In genomic region chr10:87652139-87652740, GRCm38 (mm10) we compare ENCODE assay signal across 21 mouse cellular contexts.
DNase-seq lines count a peak whose midpoint lies in the region; ATAC-seq and TF ChIP-seq lines count a peak whose summit lies in the region.
"Had no signal": no experiment of that assay in that cellular context is flagged by ENCODE, and none has a peak within 500 bp of the region (broad histone marks: within the 10 kb centered on the region; RNA-seq: fewer than 3 reads in every experiment).

No protein-coding gene starts in this region.

- no peaks in the 10 kb centered on the region for H3K9me3 ChIP-seq in forebrain, embryonic 14.5 days (replicated peaks; ENCODE audit: control insufficient read depth, low read length)
- no peaks in the 10 kb centered on the region for H3K9me3 ChIP-seq in forebrain, embryonic 13.5 days (replicated peaks)
- no peaks in the 10 kb centered on the region for H3K9me3 ChIP-seq in limb, embryonic 13.5 days
- no peaks in the 10 kb centered on the region; the same call in 1 of the 2 replicates for H3K9me3 ChIP-seq in limb, embryonic 10.5 days (replicated peaks)
- H3K9me3 ChIP-seq: heart, embryonic 15.5 days; neural tube, embryonic 12.5 days had no signal

- no peaks in the 10 kb centered on the region for H3K36me3 ChIP-seq in forebrain, embryonic 14.5 days (ENCODE audit: control insufficient read depth, insufficient read depth, low read length)
- H3K36me3 ChIP-seq in forebrain, embryonic 13.5 days (ENCODE audit: poor library complexity, severe bottlenecking): no peaks in the 10 kb centered on the region
- no peaks in the 10 kb centered on the region for H3K36me3 ChIP-seq in limb, embryonic 13.5 days
- no peaks in the 10 kb centered on the region for H3K36me3 ChIP-seq in limb, embryonic 10.5 days
- H3K36me3 ChIP-seq: heart, embryonic 15.5 days; neural tube, embryonic 12.5 days had no signal

- H3K27me3 ChIP-seq in forebrain, embryonic 14.5 days (replicated peaks; ENCODE audit: control insufficient read depth, insufficient read depth, low read length): no peaks in the 10 kb centered on the region
- no peaks in the 10 kb centered on the region for H3K27me3 ChIP-seq in forebrain, embryonic 13.5 days
- H3K27me3 ChIP-seq in limb, embryonic 13.5 days: 0 out of 2 replicates have a peak, but pooled peaks cover 2% of the 10 kb centered on the region
- H3K27me3 ChIP-seq in limb, embryonic 10.5 days (ENCODE audit: low read depth, poor library complexity, severe bottlenecking): no peaks in the 10 kb centered on the region
- peaks cover under 1% of the 10 kb centered on the region for H3K27me3 ChIP-seq in Patski
- H3K27me3 ChIP-seq: heart, embryonic 15.5 days; neural tube, embryonic 12.5 days had no signal

- POLR2A ChIA-PET in Patski (lab: Charles Lee): interaction anchor here (0.6 kb wide), 1 partner anchor 471 kb away, joined by 3 read pairs; no protein-coding TSS in a partner anchor

- 0 out of 2 replicates have a peak, but pooled peaks cover 9% of the 10 kb centered on the region for H3K4me1 ChIP-seq in forebrain, embryonic 14.5 days (ENCODE audit: control insufficient read depth, insufficient read depth, low read length)
- H3K4me1 ChIP-seq in forebrain, embryonic 13.5 days: peaks cover 9% of the 10 kb centered on the region; the same call in 1 of the 2 replicates
- H3K4me1 ChIP-seq in limb, embryonic 13.5 days: peaks cover 14% of the 10 kb centered on the region
- H3K4me1 ChIP-seq in limb, embryonic 10.5 days: no peaks in the 10 kb centered on the region
- H3K4me1 ChIP-seq: heart, embryonic 15.5 days; neural tube, embryonic 12.5 days had no signal

- H3K27ac ChIP-seq in forebrain, embryonic 14.5 days (ENCODE audit: low read depth, low read length): no peak overlapping the region
- no peak overlapping the region for H3K27ac ChIP-seq in forebrain, embryonic 13.5 days
- H3K27ac ChIP-seq in limb, embryonic 13.5 days: no peak overlapping the region
- no peak overlapping the region for H3K27ac ChIP-seq in limb, embryonic 10.5 days
- H3K27ac ChIP-seq: heart, adult 2 months; heart, embryonic 15.5 days; layer of hippocampus, adult 2 months; left cerebral cortex, adult 2 months; macrophage; neural tube, embryonic 12.5 days had no signal

- H3K4me3 ChIP-seq in forebrain, embryonic 14.5 days (ENCODE audit: low read depth, low read length): no peak overlapping the region
- no peak overlapping the region for H3K4me3 ChIP-seq in forebrain, embryonic 13.5 days
- no peak overlapping the region for H3K4me3 ChIP-seq in limb, embryonic 13.5 days
- no peak overlapping the region for H3K4me3 ChIP-seq in limb, embryonic 10.5 days
- H3K4me3 ChIP-seq: heart, adult 2 months; heart, embryonic 15.5 days; layer of hippocampus, adult 2 months; left cerebral cortex, adult 2 months; neural tube, embryonic 12.5 days had no signal

- H3K4me2 ChIP-seq in forebrain, embryonic 14.5 days (ENCODE audit: low read length): no peak overlapping the region
- H3K4me2 ChIP-seq in forebrain, embryonic 13.5 days: no peak overlapping the region
- H3K4me2 ChIP-seq in limb, embryonic 13.5 days (replicated peaks): no peak overlapping the region
- H3K4me2 ChIP-seq: heart, embryonic 15.5 days; neural tube, embryonic 12.5 days had no signal

- CTCF ChIA-PET in Patski (lab: Charles Lee): interaction anchor here (1.3 kb wide), 1 partner anchor 656 kb away, joined by 3 read pairs; no protein-coding TSS in a partner anchor

- DNase-seq in forebrain, embryonic 14.5 days (ENCODE audit: low spot score): peak; percentile 59
- no peak for DNase-seq in limb, embryonic 10.5 days (ENCODE audit: low spot score)
- peak; percentile 60 for DNase-seq in Patski (ENCODE audit: low read depth, low spot score)
- peak; percentile 23 for DNase-seq in mesoderm, embryonic 11.5 days (ENCODE audit: low read depth, low spot score)
- DNase-seq in kidney, adult 11 months: no peak
- DNase-seq: adrenal gland, postnatal 25 days; B cell, adult 2 months; cerebellum, adult 9-11 months; gastrocnemius, postnatal 14 days; heart, adult 2 months; kidney, adult 18-20 months; kidney, postnatal 10 days; lung, adult 18-20 months had no signal

- no peak for ATAC-seq in forebrain, embryonic 14.5 days
- no peak for ATAC-seq in forebrain, embryonic 13.5 days
- ATAC-seq in limb, embryonic 13.5 days (ENCODE audit: low FRiP score, low read depth): peak; percentile 88
- ATAC-seq in Patski: peak; percentile 70
- ATAC-seq: activated CD4-positive, CD25-positive, alpha-beta regulatory T cell, adult 4 months had no signal

- no peak overlapping the region for H3K9ac ChIP-seq in forebrain, embryonic 14.5 days (ENCODE audit: low read length)
- H3K9ac ChIP-seq in forebrain, embryonic 13.5 days: no peak overlapping the region
- no peak overlapping the region for H3K9ac ChIP-seq in limb, embryonic 13.5 days
- H3K9ac ChIP-seq: heart, embryonic 15.5 days; neural tube, embryonic 12.5 days had no signal

- 49% methylated on average over 8 of the region's 8 CpGs for WGBS in forebrain, embryonic 14.5 days
- 49% methylated on average over 8 of the region's 8 CpGs for WGBS in forebrain, embryonic 13.5 days
- 45% methylated on average over 8 of the region's 8 CpGs for WGBS in limb, embryonic 13.5 days
- 84% methylated on average over 8 of the region's 8 CpGs for WGBS in limb, embryonic 10.5 days

- no peak for TF ChIP-seq CTCF in Patski (IDR thresholded peaks at IDR 0.05)

- in situ Hi-C loops in Patski (cut with MboI; ENCODE audit: low pct_unique_long_range_greater_than_20kb): loop anchor here (5.0 kb wide), 1 partner anchor 650 kb away; no protein-coding TSS in a partner anchor

Comparison
In these comparisons a context has a peak if more than half of its experiments do, and no peak if none do; other contexts are left out.
1. ATAC-seq: peak in limb, embryonic 13.5 days (single experiment) and Patski (single experiment); none in forebrain, embryonic 14.5 days (single experiment) and forebrain, embryonic 13.5 days (single experiment).
2. DNase-seq: peak in forebrain, embryonic 14.5 days (single experiment), Patski (single experiment) and mesoderm, embryonic 11.5 days (single experiment); none in limb, embryonic 10.5 days (single experiment) and kidney, adult 11 months (single experiment).